Mouse (Mus musculus) thymus, postnatal 36 days (tissue): ENCODE results near the gene Pnmal2.
"Not testable (repeated sequence)": the region's sequence is repeated elsewhere in the genome, so short reads cannot be mapped to it uniquely, and the experiment has no call there.

Source experiments
- DNase-seq, 2 experiments: peaks; one replicate each; pipeline ENCODE4 v3.0.0; 2022; ENCODE audit warnings: mixed read lengths in 2 of 2

Gene Pnmal2

GRCm38 (mm10) chr7:16946441-16947348 is 2.2 kb downstream of the Pnmal2 start:
- DNase-seq: no peak

GRCm38 (mm10) chr7:16947349-16947895 is 2.9 kb downstream of the Pnmal2 start:
- DNase-seq: no peak

- DNase-seq: no peak
Measured at GRCm38 (mm10) chr7:16947959-16948361, 3.5 kb downstream of the Pnmal2 start.

GRCm38 (mm10) chr7:16948923-16949458 is 4.5 kb downstream of the Pnmal2 start:
- no peak for DNase-seq

- DNase-seq: peak; percentile 80 to 82
Measured at GRCm38 (mm10) chr7:16949908-16950841, 5.7 kb downstream of the Pnmal2 start.

GRCm38 (mm10) chr7:16950861-16951635 is 6.6 kb downstream of the Pnmal2 start:
- peak; percentile 84 to 85 for DNase-seq

GRCm38 (mm10) chr7:16953776-16954175 is 9.3 kb downstream of the Pnmal2 start:
- not testable (repeated sequence) for DNase-seq

- DNase-seq: no peak
Measured at GRCm38 (mm10) chr7:16955712-16956111, 11.2 kb downstream of the Pnmal2 start.

- no peak for DNase-seq
Measured at GRCm38 (mm10) chr7:16956410-16957265, 12.2 kb downstream of the Pnmal2 start.

GRCm38 (mm10) chr7:16959539-16960187 is 15.2 kb downstream of the Pnmal2 start, which contains the start of gene Pnmal1:
Gene Pnmal1, plus strand, starts transcription at chr7:16959679.
- no peak for DNase-seq

- DNase-seq: no peak
Measured at GRCm38 (mm10) chr7:16961678-16962077, 17.2 kb downstream of the Pnmal2 start.

- DNase-seq: no peak
Measured at GRCm38 (mm10) chr7:16968414-16968813, 23.9 kb downstream of the Pnmal2 start.

- no peak for DNase-seq
Measured at GRCm38 (mm10) chr7:16971160-16971559, 26.7 kb downstream of the Pnmal2 start.

- DNase-seq: no peak
Measured at GRCm38 (mm10) chr7:16974018-16974417, 29.5 kb downstream of the Pnmal2 start.

GRCm38 (mm10) chr7:16976298-16976697 is 31.8 kb downstream of the Pnmal2 start:
- DNase-seq: no peak

- DNase-seq: no peak
Measured at GRCm38 (mm10) chr7:16978173-16978572, 33.7 kb downstream of the Pnmal2 start.

- DNase-seq: no peak
Measured at GRCm38 (mm10) chr7:16978593-16978992, 34.1 kb downstream of the Pnmal2 start.

GRCm38 (mm10) chr7:16980348-16980747 is 35.9 kb downstream of the Pnmal2 start:
- DNase-seq: peak; percentile 78 to 86

GRCm38 (mm10) chr7:16982859-16983568 is 38.5 kb downstream of the Pnmal2 start, which contains the start of gene Gm42372:
Gene Gm42372, plus strand, starts transcription at chr7:16983086.
- DNase-seq: peak; percentile 85 to 91
